Mouse (Mus musculus) kidney, postnatal 36 days (tissue): ENCODE measurements at regions not wholly inside any gene's neighbourhood (a gene's known extent, or its start where the extent isn't known, plus 50 kb on each side); places are given as distances from the start of the nearest gene placed in this dataset.
"Not testable (repeated sequence)": the region's sequence is repeated elsewhere in the genome, so short reads cannot be mapped to it uniquely, and the experiment has no call there.

Source experiments
- DNase-seq, 2 experiments: peaks; one replicate each; pipeline ENCODE4 v3.0.0; 2021 to 2022; ENCODE audit warnings: mixed read lengths in 2 of 2

- DNase-seq, result not testable (repeated sequence)
These were observed 1137.7 kb upstream of the Zfp386 start for GRCm38 (mm10) chr12:114909799-114910198.

- DNase-seq, result not testable (repeated sequence)
These were observed 1133.1 kb upstream of the Zfp386 start for GRCm38 (mm10) chr12:114914406-114914805.

- no peak for DNase-seq
These were observed 1119.8 kb upstream of the Zfp386 start for GRCm38 (mm10) chr12:114927691-114928090.

- DNase-seq, result no peak
These were observed 1115.4 kb upstream of the Zfp386 start for GRCm38 (mm10) chr12:114932158-114932557.

- DNase-seq, result no peak
These were observed 1114.9 kb upstream of the Zfp386 start for GRCm38 (mm10) chr12:114932669-114933068.

- not testable (repeated sequence) for DNase-seq
These were observed 1110.7 kb upstream of the Zfp386 start for GRCm38 (mm10) chr12:114936865-114937264.

- no peak for DNase-seq
These were observed 1107.9 kb upstream of the Zfp386 start for GRCm38 (mm10) chr12:114939576-114939975.

GRCm38 (mm10) chr12:114962105-114962504, 1085.4 kb upstream of the Zfp386 start:
- DNase-seq, result no peak

GRCm38 (mm10) chr12:114964251-114964650, 1083.3 kb upstream of the Zfp386 start:
- DNase-seq, result not testable (repeated sequence)

- peak in 1 of 2 experiments; percentile 5 for DNase-seq
These were observed 1065.9 kb upstream of the Zfp386 start for GRCm38 (mm10) chr12:114981476-114982136.

- DNase-seq, result no peak
These were observed 1056.6 kb upstream of the Zfp386 start for GRCm38 (mm10) chr12:114990916-114991315.

GRCm38 (mm10) chr12:114996817-114997216, 1050.7 kb upstream of the Zfp386 start:
- no peak for DNase-seq

- DNase-seq, result no peak
These were observed 1044.4 kb upstream of the Zfp386 start for GRCm38 (mm10) chr12:115003118-115003517.

- no peak for DNase-seq
These were observed 1039.1 kb upstream of the Zfp386 start for GRCm38 (mm10) chr12:115008434-115008833.

GRCm38 (mm10) chr12:115012751-115013150, 1034.8 kb upstream of the Zfp386 start:
- no peak for DNase-seq

- no peak for DNase-seq
These were observed 1023.8 kb upstream of the Zfp386 start for GRCm38 (mm10) chr12:115023742-115024141.

- DNase-seq, result no peak
These were observed 1012.9 kb upstream of the Zfp386 start for GRCm38 (mm10) chr12:115034438-115035129.

GRCm38 (mm10) chr12:115055080-115055479, 992.4 kb upstream of the Zfp386 start:
- no peak for DNase-seq

- DNase-seq, result not testable (repeated sequence)
These were observed 987.6 kb upstream of the Zfp386 start for GRCm38 (mm10) chr12:115059954-115060353.

GRCm38 (mm10) chr12:115067251-115067650, 980.3 kb upstream of the Zfp386 start:
- DNase-seq, result no peak

GRCm38 (mm10) chr12:115091460-115091859, 956.1 kb upstream of the Zfp386 start:
- DNase-seq, result not testable (repeated sequence)

- no peak for DNase-seq
These were observed 937.8 kb upstream of the Zfp386 start for GRCm38 (mm10) chr12:115109742-115110141.

- not testable (repeated sequence) for DNase-seq
These were observed 928.2 kb upstream of the Zfp386 start for GRCm38 (mm10) chr12:115119134-115119826.

- no peak for DNase-seq
These were observed 926.3 kb upstream of the Zfp386 start for GRCm38 (mm10) chr12:115121259-115121658.
